Mouse (Mus musculus) left cerebral cortex, postnatal 14 days (tissue): ENCODE results near the gene Stn1. TPM values are rescaled to one million over a fixed set of nuclear protein-coding genes. Genes with fewer than 3 reads are reported as not detected.

Source experiments
- DNase-seq, 2 experiments: peaks; one replicate each; pipeline ENCODE4 v3.0.0; 2021 to 2022; ENCODE audit warnings: low spot score in 2 of 2, mixed read lengths in 1 of 2
- intact Hi-C: fragments of 180-260 bp; cut with DNase I; formaldehyde crosslinking; loops from one replicate; pipeline ENCODE4 v1.15.1; 2025
- total RNA-seq, 2 experiments: library from RNA; stranded (reverse); gene quantifications; 2 replicates each; pipeline ENCODE4 v1.2.3; 2021

Stn1 gene
- total RNA-seq, 2 experiments from 2014 or later = 28.5 to 29.9 TPM

DNA sequence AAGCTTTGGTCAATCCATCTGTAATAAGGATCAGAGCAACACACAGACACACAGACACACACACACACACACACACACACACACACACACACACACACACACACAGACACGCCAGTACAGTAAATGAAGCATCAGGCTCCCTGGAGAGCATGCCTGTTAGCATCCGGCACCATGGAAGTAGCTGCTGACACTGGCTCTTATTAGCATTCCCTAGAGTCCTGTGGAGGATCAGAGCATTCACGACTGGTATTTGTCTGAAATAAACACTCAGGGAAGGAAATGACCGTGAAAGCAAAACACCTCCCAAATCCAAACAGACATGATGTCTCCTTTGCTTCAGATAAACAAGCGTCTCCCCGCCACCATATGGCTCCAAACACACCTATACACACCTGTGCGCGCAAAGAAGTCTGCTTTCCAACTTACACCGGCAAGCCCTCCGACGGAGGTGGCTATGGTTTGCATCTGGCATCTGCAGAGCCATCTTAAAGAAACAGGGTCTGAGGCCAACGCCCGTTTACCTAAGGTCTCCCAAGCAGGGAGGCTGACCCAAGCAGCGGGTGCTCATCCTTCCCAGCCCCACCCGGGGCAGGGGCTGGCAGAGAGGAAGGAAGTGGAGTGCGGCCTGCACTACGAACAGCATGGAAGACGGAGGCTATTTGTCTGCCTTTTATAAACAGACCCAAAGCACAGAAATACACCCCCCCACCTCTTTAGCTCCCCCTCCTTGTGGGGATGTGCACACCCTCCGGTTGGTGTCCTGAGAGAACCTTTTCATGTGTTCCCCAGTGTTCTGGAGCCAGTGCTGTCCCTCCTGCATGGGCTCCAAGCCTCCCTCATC lies 77.0 kb downstream of the Stn1 start:
- intact Hi-C loops = no loop called here

GRCm38 (mm10) chr19:47459214-47459613 lies 78.1 kb downstream of the Stn1 start:
- intact Hi-C loops = no loop called here
- DNase-seq = no peak

More for the DNA sequence above, 77.0 kb downstream of the Stn1 start:
- DNase-seq = no peak

GRCm38 (mm10) chr19:47458504-47459161 lies 78.7 kb downstream of the Stn1 start:
- DNase-seq = no peak
- intact Hi-C loops = no loop called here

DNA sequence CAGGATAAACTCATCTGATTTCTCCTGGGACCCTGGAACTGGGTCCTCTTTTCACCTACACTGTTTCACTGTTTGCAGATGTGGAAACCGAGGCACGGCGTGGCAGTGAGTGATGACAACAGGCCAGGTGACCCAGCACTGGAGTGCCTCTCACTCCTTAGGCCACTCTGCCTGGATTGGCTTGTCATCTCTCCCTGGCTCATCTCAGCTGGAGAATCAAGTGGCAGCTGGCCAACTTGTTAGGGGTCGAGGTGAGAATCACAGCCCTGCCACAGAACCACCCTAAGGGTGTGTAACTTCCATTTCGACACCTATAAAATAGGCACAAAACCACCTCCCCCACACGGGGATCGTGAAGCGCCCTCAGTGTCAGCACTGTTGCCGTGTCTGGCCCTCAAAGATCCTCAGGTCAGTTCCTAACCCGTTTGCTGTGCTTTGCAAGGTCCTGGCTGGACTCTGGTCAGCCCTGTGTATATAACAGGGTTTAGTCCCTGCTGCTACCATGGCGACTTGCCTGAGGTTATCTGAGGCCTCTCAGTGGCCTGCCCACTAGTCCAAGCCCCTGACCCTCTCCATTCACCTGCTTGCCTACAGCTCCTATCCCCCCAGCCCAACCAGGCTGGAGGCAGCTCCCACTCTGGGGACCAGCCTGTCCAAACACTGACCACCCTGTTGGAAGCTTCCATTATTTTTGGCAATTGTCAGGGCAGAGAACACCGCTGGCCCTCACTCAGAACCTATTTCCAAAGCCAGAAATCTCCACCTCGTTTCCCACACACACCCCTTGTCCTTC lies 79.4 kb downstream of the Stn1 start:
- no peak for DNase-seq
- intact Hi-C loops = no loop called here

GRCm38 (mm10) chr19:47456021-47456420 lies 81.3 kb downstream of the Stn1 start:
- no peak for DNase-seq
- intact Hi-C loops = no loop called here

DNA sequence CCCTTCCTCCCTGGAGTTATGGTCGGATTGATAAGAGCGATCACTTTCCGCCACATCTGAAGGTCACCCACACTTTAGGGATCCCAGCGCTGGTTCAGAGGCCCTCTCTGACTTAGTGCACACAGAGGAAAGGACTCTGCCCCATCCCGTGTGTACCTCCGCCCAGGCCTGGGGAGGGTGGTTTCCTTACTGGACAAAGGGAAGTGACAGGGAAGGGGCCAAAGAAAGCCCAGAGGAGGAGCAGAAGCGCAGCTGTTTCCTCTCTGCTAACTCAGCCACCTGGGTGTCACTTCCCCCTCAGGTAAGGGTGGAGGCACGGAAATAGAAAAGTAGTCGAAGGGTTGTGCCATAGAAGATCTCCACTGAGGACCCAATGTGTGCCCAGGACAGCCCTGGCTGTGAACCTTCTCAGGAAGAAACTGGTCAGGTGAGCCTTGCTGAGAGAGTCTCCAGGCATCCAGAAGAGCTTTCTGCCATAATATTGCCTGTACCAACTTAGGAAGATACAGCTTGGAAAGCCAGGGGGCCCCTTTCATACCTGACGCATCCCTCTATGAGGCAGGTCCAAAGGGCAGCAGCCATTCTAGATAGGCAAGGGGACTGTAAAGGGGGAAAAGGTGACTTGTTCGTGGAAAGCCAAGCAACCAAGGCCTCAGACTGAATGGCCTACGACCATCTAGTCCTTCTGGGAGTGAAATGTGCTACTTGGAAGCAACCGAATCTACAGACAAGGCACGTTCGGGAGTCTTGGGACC lies 82.1 kb downstream of the Stn1 start:
- intact Hi-C loops = no loop called here
- DNase-seq = no peak

GRCm38 (mm10) chr19:47454167-47455000 lies 82.9 kb downstream of the Stn1 start:
- intact Hi-C loops = no loop called here
- DNase-seq = peak; percentile 29 to 49

DNA sequence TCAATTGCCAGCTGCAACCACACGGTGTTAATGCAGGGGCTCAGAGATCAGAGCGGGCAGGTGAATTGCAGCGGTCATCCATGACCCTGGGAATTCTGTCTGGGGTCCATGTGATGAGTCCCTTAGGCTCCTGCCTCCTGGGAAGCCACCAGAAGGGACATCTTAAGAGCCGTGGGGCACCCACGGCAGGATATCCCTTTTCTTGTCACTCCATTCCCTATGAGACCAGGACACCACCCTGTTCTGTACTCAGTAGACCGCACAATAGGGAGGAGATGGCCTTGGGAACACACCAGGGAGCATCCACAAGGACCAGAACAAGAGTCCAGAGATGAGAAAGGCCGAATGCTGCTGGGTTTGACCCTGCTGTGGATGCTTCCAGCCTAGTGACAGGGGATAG lies 84.0 kb downstream of the Stn1 start:
- DNase-seq = no peak
- intact Hi-C loops = no loop called here

DNA sequence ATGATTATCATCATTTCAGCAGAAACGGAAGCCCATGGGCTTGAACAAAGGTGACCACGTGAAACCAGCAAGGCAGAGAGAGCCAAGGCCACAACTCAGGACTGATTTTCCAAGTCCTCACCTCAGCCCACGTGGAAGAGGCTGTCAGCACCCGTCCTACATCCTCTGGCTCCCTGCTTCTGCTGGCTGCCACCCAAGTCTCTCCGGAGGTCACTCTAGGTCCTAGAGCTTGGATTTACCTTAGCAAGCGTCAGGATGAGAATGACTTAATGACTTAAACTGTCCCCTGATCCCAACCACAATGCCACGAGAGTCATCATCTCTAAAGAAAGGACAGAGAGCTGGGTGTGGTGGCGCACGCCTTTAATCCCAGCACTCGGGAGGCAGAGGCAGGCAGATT lies 84.6 kb downstream of the Stn1 start:
- DNase-seq = no peak
- intact Hi-C loops = no loop called here

GRCm38 (mm10) chr19:47452211-47452610 lies 85.1 kb downstream of the Stn1 start:
- no peak for DNase-seq

DNA sequence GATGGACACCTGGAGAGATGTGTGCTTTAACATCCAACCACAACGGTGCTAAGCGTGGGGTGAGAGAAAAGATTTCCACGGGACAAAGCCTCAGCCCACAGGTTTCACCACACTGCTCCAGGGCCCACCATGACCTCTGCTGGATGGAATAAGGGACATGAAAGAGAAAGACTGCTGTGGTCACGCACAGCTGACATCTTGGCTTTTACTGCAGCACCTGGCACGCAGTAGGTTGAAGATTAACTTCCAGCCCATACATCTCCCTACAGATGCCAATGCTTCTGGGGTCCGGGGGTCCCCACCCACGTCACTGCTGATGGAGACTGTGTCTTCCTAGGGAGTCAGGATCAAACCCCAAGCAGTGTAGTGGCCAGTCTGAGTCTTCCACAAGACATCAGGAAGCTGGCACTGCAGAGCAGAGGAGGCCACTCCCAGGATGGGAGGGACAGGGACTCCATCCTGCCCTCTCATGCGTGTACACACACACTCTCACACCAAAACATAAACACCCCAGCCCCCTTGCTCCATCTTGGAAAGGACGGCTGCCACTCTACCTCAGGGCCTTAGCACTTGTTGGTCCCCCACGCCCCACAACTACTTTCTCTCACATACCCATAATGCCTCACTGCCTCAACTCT lies 85.7 kb downstream of the Stn1 start:
- DNase-seq = no peak
- intact Hi-C loops = no loop called here

More at GRCm38 (mm10) chr19:47452211-47452610, 85.1 kb downstream of the Stn1 start:
- intact Hi-C loops = no loop called here

Other genes with a start within 250 kb of the Stn1 start
- 10 to 100 TPM; 30.9 TPM for gene Sh3pxd2a, start 73.1 kb downstream of the Stn1 start, total RNA-seq
- gene Slk, start 42.2 kb upstream of the Stn1 start, total RNA-seq = 10 to 100 TPM; 44.4 to 47.0 TPM
- under 1 TPM; 0.23 to 0.40 TPM for gene Col17a1, start 154.6 kb upstream of the Stn1 start, total RNA-seq
- gene Sfr1, start 194.2 kb upstream of the Stn1 start, total RNA-seq = 100 to 1,000 TPM in 1 of 2 experiments, 10 to 100 TPM in 1; 97.9 to 102 TPM